Mouse (Mus musculus): ENCODE data around the gene Ntf5.
A peak's percentile ranks its signal among the peaks of the same experiment; 100 is the strongest.
"Not testable (repeated sequence)": the region's sequence is repeated elsewhere in the genome, so short reads cannot be mapped to it uniquely, and the experiment has no call there.

Gene Ntf5

DNA sequence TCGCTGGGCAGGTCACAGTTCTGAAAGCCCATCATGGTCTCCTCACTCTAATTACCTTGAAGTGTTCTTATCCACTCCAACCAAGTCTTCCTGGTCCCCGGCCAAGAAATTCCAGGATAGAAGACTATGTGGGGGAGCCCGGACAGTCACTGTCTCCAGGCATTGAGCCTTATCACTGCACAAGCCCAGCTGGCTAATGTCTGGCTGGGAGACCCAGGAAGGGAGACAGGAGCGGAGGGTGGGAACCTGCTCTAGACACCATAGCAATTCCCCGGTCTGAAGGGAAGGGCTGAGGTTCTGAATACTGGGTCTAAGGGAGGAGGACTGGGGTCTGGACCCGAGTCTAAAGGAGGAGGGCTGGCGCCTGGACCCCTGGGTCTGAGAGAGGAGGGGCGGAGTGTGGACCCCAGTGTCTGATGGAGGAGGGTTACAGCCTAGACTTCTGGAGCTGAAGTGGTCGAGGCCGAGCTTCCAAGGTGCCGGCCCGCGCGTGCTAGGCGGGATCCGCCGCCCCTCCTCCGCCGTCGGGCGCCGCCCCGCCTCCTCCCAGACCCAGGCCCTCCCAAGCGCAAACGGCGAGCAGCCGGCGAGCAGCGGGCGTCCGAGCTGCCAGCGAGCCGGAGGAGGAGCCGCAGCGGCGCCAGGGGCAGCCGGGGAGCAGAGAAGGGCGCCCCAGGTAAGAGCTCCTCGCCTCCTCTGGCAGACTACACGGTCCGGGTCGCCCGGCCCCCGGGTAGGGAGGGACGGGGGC is at the start of gene Ntf5:
Gene Ntf5 (plus strand): TSS at position 583 of the 751 bp plus-strand sequence.
- DNase-seq, result no peak

DNA sequence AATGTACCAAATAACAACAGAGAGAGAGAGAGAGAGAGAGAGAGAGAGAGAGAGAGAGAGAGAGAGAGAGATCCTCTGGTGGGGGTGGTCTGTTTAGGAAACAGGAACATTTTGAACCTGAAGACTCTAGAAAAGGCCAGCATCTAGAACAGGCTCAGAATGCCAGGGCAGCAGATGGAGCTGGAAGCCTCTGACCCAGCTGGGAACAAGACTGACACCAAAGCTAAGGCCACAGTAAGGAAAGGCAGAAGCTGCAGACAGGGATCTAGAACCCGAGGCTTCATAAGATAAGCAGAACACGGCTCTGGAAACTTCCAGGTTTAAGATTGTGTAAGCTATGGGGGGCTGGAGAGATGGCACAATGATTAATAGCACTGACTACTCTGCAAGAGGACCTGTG is 49.5 kb upstream of the Ntf5 start:
- DNase-seq, result no peak

DNA sequence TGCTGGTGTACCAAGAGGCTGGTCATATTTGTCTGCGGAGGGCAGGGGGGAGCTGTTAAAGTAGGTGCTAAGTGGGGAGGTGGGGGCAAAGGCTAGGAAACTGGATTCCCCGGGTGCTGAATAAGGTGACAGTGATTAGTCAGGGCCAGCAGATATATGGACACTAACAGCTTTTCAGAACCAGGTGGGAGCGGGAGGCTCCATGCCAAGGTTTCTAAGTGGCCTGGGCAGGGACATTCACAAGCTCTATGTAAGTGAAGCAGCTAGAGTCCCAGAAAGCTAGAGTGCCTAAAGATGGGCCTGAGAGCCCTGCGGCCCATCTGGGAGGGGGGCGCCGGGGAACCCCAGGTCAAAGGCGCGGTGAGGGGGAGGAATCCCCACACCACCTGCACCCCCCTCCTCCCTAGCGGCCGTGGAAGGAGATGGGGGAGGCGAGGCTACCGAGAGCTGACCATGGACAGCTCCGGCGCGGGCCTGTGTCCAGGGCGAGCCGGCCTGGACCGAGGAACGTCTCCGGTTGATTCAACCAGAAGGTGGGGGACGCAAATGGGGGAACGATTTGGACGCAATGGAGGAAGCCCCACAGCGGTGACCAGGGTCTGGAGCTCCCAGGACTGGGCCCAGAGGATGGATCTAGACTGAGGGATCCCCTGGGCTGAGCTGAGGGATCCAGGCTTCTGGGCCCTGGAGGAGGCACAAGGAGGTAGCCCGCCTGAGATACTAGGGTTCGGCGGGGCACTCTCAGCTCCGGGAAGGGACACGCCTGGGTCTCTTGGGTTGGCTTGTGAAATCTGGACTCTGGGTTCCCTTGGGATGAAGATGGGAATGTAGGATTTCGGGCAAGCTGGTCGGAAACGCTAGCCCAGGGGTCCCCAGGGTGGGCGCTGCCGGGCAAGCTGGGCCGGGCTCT is 47.5 kb upstream of the Ntf5 start:
- peak; percentile 65 for DNase-seq

GRCm38 (mm10) chr7:45366652-45367019 is 46.9 kb upstream of the Ntf5 start, which contains the start of gene Ppfia3:
Ppfia3 (minus strand) TSS chr7:45367019.
- no peak for DNase-seq

DNA sequence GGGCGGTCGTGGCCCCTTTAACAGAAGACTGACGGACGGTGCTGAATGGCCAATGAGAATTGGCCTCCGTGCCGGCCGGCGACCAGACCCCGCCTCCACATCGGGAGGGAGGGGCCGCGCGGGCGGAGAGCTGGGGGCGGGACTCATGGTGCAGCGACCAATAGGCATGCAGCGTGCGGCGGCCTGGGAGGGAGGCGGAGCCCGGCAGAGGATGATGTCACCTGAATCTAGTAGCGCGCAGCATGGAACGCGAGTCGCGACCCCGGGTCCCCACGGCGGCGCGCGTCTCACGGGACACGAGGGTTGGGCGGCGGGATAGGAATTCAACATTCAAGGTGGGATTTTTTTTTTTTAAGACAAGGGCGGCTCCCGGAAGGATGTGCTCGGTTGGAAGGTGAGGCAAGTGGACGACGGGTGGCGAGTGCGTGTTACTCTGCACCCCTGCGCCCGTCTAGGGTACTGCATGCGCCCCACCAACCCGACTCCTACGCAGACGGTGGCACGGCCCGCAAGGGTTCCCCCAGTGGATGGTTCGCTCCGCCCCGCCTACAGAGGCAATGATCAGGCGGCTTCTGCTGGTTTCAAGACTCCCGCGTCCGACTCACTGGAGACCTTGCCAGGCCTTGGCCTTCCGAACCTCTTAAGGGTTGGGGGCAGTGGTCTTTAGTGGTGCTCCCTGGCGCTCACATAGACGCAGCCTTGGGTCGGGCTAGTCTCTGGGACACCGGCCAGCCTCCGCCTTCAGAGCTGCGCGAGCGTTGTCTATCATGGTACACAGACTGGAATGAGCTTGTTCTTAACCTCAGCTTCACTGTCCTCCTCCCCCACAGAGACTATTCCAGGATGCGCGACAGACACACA is 46.2 kb upstream of the Ntf5 start:
- peak; percentile 99 for DNase-seq

GRCm38 (mm10) chr7:45368178-45368577 is 45.3 kb upstream of the Ntf5 start:
- peak; percentile 40 for DNase-seq

GRCm38 (mm10) chr7:45369022-45369745 is 44.3 kb upstream of the Ntf5 start:
- DNase-seq, result peak; percentile 43

- peak; percentile 45 for DNase-seq
Measured at GRCm38 (mm10) chr7:45369836-45370474, 43.5 kb upstream of the Ntf5 start.

- peak; percentile 85 for DNase-seq
Measured at GRCm38 (mm10) chr7:45370475-45371311, 42.8 kb upstream of the Ntf5 start, which contains the start of gene Lin7b. Lin7b (minus strand) TSS chr7:45370583.

GRCm38 (mm10) chr7:45372371-45372770 is 41.1 kb upstream of the Ntf5 start:
- DNase-seq, result no peak

DNA sequence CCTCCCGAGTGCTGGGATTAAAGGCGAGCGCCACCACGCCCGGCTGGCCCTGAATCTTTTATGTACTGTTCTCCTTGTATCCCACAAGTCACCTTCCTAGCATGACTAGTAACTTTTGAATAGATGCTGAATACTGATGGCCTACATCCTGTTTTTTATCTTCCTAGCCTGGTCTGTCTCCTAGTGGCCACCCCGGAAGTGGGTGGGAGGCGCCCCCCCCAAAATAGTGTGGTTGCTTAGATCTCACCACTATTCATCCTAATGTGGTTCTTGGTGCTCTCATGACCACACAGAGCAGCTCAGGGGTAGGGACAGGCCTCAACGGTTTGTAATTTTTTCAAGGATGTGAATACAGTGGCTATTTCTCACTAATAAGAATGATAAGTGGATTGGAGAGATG is 38.9 kb upstream of the Ntf5 start:
- DNase-seq, result no peak

DNA sequence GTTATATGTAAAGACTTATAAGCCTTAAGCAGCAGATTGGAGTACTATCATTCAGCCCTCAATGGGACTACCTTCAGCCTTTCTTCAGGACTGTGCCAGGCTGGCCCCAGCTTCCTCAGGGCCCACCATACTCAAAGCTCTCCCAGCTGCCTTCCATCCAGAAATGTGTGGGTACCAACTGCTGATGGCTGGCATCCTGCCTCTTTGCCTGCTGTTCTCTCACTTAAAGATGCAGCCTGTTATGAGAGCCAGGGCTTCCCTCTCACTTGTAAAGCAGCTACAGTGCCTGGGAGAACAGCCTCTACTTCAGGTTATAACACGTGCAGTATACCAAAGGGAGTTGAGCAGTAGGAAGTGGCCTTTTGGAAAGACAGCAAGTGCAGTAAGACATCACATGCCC is 37.4 kb upstream of the Ntf5 start:
- no peak for DNase-seq

GRCm38 (mm10) chr7:45386077-45386476 is 27.4 kb upstream of the Ntf5 start:
- DNase-seq, result no peak

GRCm38 (mm10) chr7:45395129-45395541 is 18.4 kb upstream of the Ntf5 start:
- no peak for DNase-seq

DNA sequence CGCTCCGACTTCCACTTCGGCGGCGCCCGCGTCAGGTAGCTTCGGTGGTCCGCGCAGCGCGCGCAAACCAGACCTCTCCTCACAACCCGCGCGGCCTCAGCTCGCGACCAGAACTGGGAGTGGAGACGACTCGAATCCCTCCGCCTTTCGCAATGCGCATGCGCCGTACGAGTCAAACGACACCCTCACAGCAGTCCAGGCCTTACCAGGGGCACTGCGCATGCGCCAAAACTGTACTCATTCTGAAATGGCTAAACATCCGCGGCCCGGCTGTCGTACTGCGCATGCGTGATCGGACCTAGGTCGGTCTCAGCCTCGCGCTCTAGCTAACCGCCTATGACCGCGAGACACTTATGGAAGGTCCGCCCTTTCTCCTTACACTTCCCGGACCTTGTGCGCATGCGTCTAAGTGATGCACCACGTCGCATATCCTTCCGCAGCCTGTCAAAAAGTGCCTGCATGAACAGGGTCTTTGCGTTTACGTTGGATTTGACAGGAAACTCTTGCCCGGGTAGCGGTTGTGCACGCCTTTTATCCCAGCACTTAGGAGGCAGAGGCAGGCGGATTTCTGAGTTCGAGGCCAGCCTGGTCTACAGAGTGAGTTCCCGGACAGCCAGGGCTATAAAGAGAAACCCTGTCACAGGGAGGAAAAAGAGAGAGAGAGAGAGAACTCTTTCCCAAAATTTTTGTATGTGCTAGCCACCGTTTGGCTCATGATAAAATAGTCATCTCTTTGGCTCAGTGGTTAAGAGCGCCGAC is 17.7 kb upstream of the Ntf5 start, which contains the start of gene Snrnp70:
Gene Snrnp70 (minus strand): TSS at position 165 of the 759 bp plus-strand sequence.
- DNase-seq, result peak; percentile 100

- DNase-seq, result not testable (repeated sequence)
Measured at GRCm38 (mm10) chr7:45396337-45396775, 17.1 kb upstream of the Ntf5 start.

DNA sequence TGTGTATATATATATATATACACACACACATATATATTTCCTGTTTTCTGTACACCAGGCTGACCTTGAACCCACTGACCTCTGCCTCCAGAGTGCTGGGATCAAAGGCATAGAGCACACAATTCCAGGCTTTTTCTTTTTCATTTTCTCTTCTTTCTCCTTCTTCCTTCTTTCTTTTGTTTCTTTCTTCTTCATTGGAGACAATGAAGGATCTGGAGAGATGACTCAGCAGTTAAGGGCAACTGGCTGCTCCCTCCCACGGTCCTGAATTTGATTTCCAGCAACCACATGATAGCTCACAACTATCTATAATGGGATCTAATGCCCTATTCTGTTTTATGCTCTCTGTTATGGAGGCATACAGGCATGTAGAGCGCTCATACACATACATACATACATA is 16.7 kb upstream of the Ntf5 start:
- no peak for DNase-seq

DNA sequence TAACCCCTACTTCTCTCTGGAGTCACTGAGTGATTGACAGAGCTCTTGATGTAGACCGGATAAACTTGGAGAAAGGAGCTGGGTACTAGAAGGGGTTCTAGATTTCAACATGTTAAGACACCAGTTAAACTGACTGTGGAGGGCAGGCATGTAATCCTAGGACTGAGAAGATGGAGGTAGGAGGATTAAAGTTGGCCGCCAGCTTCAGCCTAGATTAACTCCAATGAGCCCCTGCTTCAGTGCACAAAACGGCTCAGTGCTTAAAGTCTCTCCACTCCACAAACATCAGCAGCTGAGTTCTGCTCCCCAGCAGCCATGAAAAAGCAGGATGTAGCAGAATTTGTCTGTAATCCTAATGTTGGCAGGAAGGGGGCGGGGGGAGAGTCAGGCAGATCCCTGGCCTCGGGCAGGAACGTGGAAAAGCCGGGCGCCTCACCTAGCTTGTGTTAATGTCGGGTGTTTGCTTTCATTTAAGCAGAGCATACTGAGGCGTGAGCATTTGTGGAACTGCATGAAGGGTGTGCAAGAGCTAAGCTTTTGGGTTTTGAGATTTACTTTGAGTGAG is 11.9 kb upstream of the Ntf5 start:
- no peak for DNase-seq

GRCm38 (mm10) chr7:45403532-45404261 is 9.8 kb upstream of the Ntf5 start:
- DNase-seq, result peak; percentile 32
